Mouse (Mus musculus): ENCODE measurements around the gene Ddx42.

GRCm38 (mm10) chr11:106249326-106249725 lies 32.6 kb downstream of the Ddx42 start:
- TF ChIP-seq POLR2A (IDR thresholded peaks at IDR 0.05; ENCODE audit: insufficient read length, low read depth) (no peak), E2F4 (IDR thresholded peaks at IDR 0.05; ENCODE audit: insufficient read depth) (no peak), REST (IDR thresholded peaks at IDR 0.05; ENCODE audit: insufficient read depth, insufficient read length) (no peak), SRF (IDR thresholded peaks at IDR 0.05; ENCODE audit: control insufficient read depth, insufficient read length, low read depth) (no peak), MAX (IDR thresholded peaks at IDR 0.05; ENCODE audit: low read depth) (no peak), MYOG (IDR thresholded peaks at IDR 0.05; ENCODE audit: control insufficient read depth in 1 of 3, insufficient read depth in 1 of 3, insufficient read length in 2 of 3, low read depth in 2 of 3) (no peak), USF1 (IDR thresholded peaks at IDR 0.05; ENCODE audit: low read depth) (no peak), MYOD1 (IDR thresholded peaks at IDR 0.05; ENCODE audit: control insufficient read depth in 1 of 3, insufficient read length in 2 of 3, low read depth in 2 of 3) (no peak), POLR2AphosphoS2 (IDR thresholded peaks at IDR 0.05; ENCODE audit: insufficient read length, low read depth) (no peak), TCF3 (IDR thresholded peaks at IDR 0.05; ENCODE audit: insufficient read length, low read depth) (no peak)
